Mouse (Mus musculus): Measurements from ENCODE around the gene Rnf5.

The Rnf5 gene

DNA sequence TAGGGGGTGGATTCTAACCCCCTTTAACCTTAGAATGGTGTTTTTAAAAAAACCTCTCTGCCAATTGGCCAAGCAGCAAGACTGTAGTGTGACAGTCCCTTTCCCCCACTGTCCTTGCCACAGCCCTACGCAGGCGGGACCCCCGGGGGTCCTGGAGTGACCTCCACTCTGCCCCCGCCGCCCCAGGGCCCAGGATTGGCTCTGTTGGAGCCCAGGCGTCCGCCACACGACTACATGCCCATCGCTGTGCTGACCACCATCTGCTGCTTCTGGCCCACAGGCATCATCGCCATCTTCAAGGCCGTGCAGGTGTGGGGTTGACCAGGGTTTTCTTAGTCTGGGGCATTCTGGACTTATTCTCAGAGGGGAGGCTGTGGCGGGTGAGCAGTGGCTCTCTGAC lies 28.2 kb upstream of the Rnf5 start:
- peak in 1 of 2 experiments; percentile 26 for DNase-seq

DNA sequence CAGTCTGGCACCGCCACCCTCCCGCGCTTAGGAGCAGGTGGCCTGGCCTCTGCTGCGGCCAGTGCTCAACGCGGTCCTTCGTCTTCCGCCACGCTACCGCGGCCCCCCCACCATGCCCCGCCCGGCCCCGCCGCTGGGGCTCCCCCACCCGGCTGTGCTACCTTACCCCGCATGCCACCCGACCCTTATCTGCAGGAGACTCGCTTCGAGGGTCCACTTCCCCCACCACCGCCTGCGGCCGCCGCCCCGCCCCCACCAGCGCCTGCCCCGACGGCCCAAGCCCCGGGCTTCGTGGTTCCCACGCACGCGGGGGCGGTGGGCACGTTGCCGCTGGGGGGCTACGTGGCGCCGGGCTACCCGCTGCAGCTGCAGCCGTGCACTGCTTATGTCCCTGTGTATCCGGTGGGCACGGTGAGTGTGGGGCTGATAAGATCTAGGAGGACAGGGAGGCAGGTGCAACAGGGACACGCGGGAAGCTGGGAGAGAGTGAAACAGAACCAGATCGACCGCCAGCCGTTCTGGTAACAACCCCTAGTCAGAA lies 27.3 kb upstream of the Rnf5 start:
- DNase-seq = peak in 1 of 2 experiments; percentile 31

DNA sequence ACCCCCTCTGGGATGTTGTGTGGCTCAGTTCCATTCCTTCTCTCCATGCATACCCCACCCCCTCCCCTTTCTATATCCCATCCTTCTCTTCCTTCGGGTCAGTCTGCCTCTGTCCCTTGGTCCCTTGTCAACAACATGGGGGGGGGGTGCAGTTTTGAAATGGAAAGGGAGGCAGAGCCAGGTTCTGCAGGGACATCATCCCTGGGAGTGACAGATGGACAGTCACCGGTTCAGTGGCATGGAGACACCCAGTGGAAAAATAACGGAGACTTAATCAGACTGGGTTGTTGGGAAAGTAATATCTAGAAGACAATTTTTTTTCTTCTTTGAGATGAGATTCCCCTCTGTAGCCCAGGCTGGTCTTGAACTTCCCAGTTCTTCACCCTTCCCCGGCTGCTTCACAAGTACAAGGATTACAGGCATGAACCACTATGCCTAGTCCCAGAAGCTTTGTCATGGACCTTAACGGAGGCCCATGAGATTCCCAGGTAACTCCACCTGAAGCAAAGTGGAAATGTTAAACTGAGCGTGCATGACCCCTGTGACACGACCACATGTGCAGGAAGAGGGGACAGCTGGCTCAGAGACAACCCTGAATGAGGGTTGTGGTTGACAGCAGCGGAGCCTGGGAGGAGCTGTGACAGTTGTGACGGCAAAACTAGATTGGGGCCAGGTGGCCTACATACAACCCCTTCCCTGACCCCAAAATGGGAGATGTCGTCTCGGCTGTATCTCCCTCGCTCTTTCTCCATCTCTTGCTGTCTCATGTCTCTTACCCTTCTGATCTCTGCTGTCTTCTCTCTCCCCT lies 26.5 kb upstream of the Rnf5 start:
- no peak for DNase-seq

DNA sequence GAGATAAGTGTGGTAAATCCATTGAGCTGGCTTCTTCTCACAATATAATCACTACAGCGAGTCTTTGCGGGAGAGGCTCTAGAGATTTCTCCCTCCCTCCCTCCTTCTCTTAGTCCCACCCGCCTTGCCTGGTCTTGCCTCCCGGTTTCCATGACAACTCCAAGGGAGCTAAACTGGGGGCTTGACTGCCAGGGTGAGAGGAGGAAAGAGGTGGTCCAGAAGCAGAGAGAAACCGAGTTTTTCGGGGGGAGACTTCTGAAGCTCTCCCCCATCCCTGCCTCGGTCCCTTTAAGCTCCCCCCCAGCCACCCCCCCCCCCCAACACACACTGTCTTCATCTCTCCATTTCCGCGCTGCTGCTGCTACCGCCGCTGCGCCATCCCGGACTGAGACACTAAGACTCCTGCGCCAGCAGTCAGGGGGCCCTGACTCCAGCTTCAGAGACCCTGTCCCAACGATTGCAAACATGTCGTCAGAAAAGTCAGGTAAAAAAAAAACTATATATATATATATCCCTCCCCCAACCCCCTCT lies 25.8 kb upstream of the Rnf5 start, which contains the start of gene Prrt1:
Gene Prrt1, plus strand, starts transcription at position 313 of the 531 bp plus-strand sequence.
- DNase-seq = no peak

DNA sequence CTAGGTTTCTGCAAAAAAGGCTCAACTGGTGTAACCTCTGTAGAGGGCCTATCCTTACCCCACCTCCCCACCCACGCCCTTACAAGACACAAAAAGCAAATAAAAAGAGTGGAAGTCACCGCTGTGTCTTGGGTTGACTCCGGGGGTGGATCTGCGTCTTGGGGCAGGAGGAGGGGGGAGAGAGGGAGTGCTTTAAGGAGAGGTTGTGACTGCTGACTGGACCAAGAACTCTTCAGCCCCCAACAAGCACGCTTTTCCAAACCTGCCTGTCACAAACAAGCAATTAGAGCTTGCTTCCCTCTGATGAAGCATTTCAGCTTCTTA lies 25.1 kb upstream of the Rnf5 start:
- DNase-seq = peak in 1 of 2 experiments; percentile 30

DNA sequence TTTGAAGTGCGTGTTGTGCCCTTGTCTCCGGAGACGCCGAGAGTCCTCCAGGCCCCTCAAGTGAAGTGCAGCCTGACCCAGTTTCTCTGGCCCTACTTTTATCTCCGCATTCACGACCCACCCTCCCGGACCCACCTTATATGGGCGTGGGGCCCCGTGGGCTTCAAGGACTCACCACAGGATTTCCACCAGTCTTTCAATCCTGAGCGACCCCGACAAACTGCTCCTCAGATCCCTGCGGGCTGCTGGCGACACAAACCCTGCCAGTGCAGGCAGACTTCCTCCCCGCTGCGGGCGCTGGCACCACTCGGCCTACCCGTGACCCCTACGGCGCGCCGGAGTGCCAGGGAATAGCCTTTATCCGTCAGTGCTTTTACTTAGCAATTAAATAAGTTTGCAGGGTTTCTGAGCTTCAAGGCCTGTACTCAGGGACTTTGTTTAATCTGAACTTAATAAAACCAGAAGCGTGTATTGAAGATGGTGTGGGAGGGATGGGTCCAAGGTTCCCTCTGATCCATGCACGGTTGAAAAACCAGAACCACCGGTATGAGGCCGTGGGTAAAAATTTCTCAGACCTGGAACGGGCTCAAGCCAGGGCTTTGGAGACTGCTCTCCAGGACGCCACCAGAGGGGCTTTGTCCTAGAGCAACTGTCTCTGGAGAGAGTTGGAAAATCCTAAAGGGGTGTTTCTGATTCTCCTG lies 24.6 kb upstream of the Rnf5 start, which contains the start of gene Ppt2:
Gene Ppt2, minus strand, starts transcription at position 568 of the 701 bp plus-strand sequence.
- peak; percentile 65 to 77 for DNase-seq

DNA sequence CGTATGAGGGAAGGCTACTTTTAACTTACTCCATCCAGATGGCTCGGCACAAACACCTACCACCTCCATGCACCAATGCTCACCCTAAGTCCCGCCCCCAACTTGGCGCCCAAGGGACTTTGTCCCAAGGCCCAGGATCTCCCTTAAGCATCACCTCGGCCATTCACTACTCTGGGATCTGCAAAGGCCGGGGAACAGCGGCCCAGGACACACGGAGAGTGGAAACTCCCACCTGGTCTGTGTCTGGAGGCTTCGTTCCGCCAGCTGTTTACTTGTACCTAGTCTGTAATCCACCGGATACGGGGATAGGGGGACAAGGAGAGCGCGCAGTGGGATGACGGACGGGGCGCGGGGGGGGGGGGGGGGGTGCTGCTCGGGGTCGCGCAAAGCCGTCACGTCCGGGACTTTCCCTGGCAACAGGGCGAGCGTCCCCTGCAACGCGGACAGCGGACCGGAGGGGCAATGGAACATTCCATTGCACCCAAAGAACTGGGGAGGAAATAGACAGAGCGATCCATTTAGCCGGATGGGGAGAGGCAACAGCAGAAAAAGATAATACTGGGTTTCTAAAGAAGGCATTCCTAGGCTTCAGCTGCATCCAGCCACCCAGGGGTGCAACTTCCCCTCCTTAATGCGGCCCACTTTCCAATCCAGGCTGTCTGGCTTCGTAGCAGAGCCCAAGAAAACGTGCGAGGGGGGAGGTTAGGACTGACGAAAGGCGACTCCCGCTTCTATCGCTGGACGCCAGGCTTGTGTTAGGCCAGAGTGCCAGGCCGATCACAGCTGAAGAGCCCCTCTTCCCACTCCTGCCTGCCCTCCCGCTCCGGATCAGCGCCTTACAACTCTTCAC lies 23.8 kb upstream of the Rnf5 start:
- peak; percentile 93 to 96 for DNase-seq

DNA sequence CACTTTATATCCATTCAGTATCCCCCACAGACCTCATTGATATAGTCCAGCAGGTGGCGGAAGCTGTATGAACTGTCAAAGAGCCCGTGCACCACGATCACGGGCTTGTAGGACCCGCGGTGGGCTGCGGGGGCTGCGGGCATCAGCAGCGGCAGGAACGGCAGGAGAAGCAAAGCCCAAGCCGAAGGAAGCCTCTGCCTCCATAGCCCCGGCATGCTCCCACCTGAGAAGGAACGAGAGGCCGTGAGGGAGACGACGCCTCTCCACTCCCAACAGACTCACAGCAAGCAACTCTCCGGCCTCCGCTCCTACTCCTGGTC lies 23.2 kb upstream of the Rnf5 start:
- peak; percentile 63 to 79 for DNase-seq

DNA sequence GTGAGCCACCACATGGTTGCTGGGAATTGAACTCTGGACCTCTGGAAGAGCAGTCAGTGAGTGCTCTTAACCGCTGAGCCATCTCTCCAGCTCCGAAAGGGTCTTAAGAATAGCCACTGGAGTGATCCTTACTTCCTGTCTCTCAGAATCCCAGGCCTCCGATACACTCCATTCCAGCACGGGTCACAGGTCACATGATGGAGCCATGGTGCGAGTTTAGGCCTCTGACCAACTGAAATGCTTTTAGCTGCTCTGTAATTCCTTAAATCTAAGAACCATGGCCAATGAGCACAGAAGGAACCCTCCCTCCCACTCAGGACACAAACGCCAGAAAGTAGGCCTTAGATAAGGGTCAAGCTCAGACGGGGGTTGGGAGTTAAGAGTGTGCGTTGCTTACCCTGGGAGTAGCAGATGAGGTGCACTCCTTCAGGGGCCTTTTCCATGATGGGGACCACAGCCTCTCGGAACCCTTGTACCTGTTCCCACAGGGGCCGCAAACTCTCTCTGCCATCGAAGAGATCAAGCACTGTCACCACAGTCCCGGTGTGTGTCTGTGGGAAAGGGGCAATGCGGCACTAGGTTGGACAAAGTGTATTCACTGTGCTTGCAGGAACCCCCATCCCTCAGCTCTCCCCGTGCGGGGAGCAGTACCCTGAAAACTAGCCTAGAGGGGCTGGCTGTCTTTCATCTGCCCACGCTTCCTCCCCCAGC lies 22.7 kb upstream of the Rnf5 start:
- DNase-seq = peak in 1 of 2 experiments; percentile 31

DNA sequence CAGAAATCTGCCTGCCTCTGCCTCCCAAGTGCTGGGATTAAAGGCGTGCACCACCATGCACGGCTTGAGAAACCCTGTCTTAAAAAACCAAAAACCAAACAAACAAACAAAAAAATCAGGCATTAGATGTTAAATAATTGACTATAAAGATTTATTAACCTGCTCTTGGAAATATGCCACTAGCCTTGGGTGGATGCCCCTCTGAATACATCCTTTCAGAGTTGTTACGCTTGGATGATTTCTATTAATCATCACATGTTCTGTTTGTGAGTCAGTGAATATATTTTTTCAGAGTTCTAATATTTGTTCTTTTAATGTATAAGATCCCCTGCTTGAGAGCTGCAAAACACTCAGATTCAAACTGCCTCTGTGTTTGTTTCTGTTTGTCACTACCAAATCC lies 21.5 kb upstream of the Rnf5 start:
- no peak for DNase-seq

DNA sequence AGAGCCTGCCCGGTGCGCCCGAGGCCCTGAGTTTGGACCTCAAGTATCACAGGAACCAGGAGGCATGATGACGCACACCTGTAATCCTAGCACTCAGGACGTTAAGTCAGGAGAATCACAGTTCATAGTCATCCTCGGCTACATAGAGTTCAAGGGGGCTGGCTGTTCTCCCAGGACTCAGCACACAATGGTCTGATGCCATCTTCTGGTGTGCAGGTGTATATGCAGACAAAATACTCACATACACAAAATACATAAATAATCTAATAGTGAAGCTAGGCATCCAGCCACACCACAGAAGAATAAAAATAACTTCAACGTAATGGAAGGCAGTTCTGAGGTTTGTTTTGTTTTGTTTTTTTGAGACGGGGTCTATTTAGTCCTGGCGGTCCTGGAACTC lies 19.7 kb upstream of the Rnf5 start:
- DNase-seq = no peak

DNA sequence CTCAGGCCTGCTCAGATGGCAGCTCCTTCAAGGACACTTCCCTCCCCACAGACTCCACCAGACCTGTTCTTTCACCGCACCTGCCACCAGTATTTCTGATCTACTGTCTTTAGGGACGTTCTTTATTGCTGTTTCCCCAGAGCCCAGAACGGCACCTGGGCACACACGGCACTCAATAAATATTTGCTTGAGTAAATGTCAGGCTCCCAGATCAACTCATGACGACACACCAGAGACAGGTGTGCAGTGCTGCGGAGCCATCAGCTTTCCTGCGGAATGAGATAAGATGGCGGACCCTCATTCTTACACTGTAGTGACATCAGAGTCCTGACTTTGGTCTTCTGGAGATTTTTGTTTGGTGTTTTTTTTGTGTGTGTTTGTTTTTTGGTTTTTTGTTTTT lies 17.5 kb upstream of the Rnf5 start:
- DNase-seq = no peak

DNA sequence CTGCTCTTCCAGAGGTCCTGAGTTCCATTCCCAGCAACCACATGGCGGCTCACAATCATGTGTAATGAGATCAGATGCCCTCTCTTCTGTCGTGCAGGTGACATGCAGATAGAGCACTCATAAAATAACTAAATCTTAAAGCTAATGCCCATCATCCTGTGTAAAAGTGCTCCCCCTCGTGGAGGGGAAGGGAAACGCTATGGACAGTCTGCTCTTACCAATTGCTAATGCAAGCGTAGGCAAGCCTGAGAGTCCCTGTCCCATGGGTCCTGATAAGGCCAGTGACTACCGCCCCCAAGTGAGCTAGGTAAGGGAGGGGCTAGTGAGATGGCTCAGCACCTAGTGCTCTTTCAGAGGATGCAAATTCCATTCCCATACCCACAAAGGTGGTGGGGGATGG lies 15.5 kb upstream of the Rnf5 start:
- DNase-seq = peak; percentile 80 to 83

DNA sequence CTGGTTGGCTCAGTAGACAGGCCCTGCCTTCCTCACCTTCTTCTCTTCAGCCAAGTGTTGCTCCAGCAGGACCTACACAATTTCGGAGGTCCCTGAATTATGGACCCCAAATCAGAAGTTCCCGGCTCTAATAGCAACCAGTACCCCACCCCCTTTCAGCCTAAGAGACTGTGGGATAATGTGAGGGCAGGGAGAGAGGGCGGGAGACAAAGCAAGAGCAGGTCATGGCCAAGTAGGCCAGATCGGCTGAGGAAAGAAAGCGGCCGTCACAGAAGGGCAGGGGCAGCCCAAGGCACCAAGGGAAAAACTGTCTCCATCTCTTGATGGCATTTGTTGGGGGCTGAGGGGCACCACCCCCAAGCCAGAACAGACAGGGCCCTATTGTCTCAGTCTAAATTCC lies 12.4 kb upstream of the Rnf5 start, which contains the start of gene Egfl8:
Gene Egfl8, minus strand, starts transcription at position 101 of the 400 bp plus-strand sequence.
- DNase-seq = no peak

DNA sequence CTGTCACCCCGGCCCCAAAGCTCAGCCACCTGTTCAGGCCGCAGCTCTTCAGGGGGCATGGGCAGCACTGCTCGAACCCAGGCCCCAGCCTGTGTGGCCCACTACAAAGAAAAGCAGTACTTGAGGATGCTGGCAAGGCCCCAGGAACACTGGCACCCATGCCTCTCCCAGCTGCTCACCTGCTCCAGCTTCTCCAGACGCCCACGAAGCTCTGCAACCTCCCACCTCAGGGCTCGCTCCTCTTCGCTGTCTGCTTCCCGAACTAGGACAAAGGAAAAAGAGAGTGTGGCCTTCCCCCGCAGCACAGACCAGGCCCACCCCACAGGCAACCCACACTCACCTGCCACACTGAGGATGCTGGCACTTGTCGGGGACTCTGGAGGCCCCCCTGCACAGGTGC lies 10.3 kb upstream of the Rnf5 start:
- DNase-seq = no peak

DNA sequence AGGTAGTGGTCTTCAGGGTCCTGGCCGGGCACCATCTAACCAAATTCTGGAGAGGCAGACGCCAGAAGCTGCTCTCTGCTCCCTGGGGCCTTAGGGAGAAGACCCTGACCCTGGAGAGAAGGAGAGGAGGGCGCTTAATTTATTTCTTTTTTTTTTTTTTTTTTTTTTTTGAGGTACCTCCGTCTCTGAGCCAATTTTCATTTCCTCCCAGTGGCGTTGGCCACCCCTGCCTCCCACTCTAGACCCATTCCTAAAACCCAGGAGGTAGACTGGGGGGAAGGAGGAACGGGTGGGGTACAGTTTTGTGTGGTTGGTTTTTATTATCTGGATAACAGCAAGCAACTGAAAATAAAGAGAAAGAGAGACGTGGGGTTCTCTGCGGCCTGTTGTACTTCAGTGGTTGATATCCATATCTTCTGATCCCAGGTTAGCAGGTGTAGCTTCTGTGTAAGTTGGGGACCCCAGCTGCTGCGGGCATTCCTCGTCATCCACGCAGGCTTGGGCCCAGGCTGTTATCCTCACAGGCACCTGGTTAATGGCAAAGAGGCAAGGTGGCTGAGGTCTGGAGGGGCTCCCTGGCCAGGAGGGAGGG lies 9.7 kb upstream of the Rnf5 start:
- DNase-seq = no peak

DNA sequence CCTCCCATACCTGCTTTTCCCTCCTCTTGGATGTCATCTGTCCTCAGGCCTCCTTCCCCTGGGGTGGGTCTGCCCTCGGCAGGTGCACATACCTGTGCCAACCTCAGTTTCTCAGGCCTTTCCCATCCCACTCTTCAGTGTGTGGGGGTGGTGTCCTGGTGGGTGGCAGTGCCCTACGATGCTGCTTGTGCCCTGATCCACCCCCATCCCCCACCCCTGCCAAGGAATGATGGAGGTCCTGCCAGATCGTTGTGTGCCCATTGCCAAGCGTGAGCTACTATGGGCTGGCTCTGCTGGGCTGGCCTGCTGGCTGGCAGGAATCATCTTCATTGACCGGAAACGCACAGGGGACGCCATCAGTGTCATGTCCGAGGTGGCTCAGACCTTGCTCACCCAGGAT lies 7.6 kb upstream of the Rnf5 start:
- DNase-seq = no peak

DNA sequence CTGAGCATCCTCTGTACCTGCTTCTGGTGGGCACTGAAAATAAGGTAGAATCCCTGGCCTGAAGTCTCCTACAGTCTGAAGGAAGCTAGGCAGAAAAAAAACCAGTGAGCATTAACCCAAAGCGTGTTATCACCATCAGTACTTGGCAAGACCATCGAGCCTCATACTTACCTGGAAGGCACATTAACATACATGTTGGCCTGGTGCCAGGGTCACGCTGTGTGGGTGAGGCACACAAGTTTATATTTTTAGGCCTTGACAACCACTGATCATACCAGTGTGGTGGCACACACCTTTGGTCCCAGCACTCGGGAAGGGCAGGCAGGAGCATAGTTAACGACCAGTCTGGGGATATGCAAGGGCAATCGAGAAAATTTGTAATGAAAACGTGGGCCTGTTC lies 4.5 kb upstream of the Rnf5 start:
- peak in 1 of 2 experiments; percentile 55 for DNase-seq

DNA sequence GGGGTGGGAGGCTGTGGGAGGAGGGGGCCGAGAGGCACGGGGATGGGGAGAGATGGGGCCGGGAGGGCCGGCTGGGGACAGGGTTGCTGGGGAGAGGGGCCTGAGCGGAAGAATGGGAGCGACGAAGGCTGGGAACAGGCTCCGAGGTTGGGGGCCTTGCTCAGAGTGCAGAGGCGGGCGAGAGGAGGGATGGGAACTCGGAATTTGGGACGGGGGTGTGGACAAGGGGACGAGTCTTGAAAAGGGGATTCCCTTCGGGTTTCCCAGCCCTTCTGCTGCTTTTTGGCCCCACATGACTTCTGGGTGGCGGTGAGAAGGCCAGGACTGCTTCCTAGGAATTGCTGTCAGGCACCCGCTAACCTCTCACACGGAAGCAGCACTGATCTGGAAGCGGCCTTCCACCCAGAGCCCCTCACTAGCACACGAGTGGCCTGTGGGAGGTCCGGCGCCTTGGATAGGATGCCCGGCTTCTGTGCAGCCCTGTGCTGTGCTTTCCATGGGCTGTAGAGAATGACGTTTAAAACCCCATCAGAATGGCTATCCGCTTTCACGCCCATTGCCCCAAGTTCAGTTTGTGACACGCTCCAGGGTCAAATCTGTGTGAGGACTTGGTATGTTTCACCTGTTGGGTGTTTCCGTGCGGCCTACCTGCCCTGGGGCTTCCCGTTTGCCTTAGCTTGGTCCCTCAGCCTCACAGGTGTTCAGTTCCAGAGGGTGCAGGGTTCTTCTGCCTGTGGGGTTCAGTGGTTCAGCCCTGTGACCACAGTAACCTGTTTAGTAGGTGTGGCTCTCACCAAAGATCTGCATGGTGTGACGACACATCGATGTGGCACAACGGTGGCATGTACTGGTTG lies 2.9 kb upstream of the Rnf5 start:
- peak in 1 of 2 experiments; percentile 51 for DNase-seq

DNA sequence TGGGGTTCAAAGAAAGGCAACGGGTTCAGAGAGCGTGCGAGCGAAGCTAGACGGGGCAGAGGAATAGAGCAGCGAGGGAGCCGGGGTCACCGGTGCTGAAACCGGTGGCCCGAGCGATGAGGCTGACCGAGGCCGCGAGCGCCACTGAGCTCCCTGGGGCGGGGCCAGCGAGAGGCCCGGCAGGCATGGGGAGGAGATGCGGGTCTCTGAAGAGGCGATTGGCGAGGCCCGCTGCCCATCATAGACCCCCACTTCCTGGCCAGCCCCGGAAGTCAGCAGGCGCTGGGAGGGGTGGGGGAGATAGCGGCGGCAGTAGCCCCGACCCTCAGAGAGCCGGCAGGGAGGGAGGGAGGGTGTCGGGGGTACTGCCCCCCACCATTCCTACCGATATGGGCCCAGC lies 2.1 kb upstream of the Rnf5 start:
- peak; percentile 99 for DNase-seq

Measured in kidney, postnatal 4 days (tissue).